Mouse (Mus musculus): ENCODE data around the gene 2700049A03Rik. TPM values are rescaled to one million over a fixed set of nuclear protein-coding genes. Genes with fewer than 3 reads are reported as not detected.

2700049A03Rik gene
- polyA plus RNA-seq, 1 experiment from 2014 or later, result 16.3 TPM

DNA sequence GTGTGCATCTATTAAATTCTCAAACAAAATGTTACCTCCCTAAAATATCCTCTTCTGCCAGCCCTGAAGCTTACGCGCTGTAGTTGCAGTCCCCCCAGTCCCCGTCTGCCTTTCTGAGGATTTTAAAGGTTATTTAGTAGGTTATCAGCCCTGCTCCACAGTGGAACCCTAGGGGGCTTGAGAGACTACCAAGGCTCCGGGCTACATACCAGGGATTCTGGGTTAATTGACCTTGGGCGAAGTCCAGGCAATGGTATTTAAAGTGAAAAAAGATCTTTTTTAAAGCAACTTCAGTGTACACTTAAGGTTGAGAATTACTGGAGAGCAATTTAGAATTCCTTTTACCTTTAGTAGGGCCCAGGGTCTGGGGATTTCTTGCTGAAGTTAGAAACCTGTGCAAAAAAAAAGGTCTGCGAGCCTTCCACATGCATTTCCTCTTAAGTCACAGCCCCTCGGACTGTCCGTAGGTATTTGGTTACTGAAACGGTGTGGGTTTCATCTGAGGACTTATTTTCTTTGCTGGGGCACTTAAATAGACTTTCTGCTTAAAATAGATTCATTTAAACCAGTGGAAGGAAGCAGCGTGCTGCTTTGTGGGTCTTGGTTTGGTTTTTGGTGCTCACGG lies 108.2 kb downstream of the 2700049A03Rik start:
- H3K27ac ChIP-seq, result no peak overlapping the region
- ATAC-seq (ENCODE audit: low FRiP score), result no peak
- WGBS, result 84% methylated on average over 11 of the region's 11 CpGs

DNA sequence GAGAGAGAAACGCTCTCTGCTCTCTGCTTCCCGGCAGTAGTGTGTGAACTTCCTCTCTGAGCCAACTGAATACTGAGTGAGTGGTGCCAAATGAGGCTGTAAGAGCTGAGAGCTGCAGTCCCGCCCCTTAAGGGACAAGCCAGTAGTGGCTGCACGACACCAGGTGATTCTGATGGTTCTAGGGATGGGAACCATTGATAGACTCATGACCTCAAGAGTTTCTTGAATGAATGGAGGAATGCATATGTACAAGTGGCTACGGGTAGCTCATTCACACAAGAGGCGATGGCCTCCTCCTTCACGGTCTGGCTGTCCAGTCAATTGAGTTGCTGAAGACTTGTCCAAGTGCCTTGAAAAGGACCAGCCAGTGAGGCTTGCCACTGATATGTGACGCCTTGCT lies 110.5 kb downstream of the 2700049A03Rik start:
- Histone ChIP-seq H3K27me3 (no peaks in the 10 kb centered on the region), H3K27ac (no peak overlapping the region), H3K4me3 (no peak overlapping the region), H3K9me3 (peaks cover 21% of the 10 kb centered on the region), H3K4me2 (no peak overlapping the region), H3K4me1 (replicated peaks) (no peaks in the 10 kb centered on the region), H3K36me3 (peaks cover 24% of the 10 kb centered on the region), H3K9ac (no peak overlapping the region)
- no peak for ATAC-seq (ENCODE audit: low FRiP score)
- 79% methylated on average over 8 of the region's 8 CpGs for WGBS

More for the DNA sequence above, 108.2 kb downstream of the 2700049A03Rik start:
- H3K9me3 ChIP-seq, result peaks cover 31% of the 10 kb centered on the region
- no peak overlapping the region for H3K4me2 ChIP-seq
- no peak overlapping the region for H3K9ac ChIP-seq
- peaks cover 43% of the 10 kb centered on the region for H3K36me3 ChIP-seq
- no peak overlapping the region for H3K4me3 ChIP-seq
- H3K27me3 ChIP-seq, result no peaks in the 10 kb centered on the region
- H3K4me1 ChIP-seq (replicated peaks), result no peaks in the 10 kb centered on the region

DNA sequence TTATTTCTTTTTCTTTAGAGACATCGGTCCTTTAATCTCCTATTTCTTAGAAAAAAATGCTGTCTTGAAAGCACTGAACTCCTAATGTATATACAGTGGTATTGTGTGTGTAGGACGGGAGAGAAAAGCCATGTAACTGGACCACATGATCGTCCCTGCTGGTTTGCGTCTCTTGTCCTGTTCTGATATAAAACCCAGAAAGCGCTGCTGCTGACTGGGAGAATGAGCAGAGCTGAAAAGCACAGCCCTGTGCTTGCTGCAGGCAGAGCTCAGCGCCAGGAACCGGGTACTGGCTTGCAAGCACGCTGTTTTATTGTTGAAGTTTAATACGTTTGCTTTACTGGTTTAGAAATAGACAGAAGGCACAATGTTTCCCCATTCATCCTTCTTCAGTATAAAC lies 112.7 kb downstream of the 2700049A03Rik start:
- H3K4me1 ChIP-seq (replicated peaks), result peaks cover 6% of the 10 kb centered on the region
- peaks cover 3% of the 10 kb centered on the region for H3K36me3 ChIP-seq
- H3K9ac ChIP-seq, result no peak overlapping the region
- no peak overlapping the region for H3K4me2 ChIP-seq
- no peak overlapping the region for H3K4me3 ChIP-seq
- H3K27ac ChIP-seq, result peak overlapping the region; percentile 14; the same call in 1 of the 2 replicates
- 71% methylated on average over 9 of the region's 9 CpGs for WGBS
- ATAC-seq (ENCODE audit: low FRiP score), result no peak
- H3K9me3 ChIP-seq, result 0 out of 2 replicates have a peak, but pooled peaks cover under 1% of the 10 kb centered on the region
- no peaks in the 10 kb centered on the region for H3K27me3 ChIP-seq

DNA sequence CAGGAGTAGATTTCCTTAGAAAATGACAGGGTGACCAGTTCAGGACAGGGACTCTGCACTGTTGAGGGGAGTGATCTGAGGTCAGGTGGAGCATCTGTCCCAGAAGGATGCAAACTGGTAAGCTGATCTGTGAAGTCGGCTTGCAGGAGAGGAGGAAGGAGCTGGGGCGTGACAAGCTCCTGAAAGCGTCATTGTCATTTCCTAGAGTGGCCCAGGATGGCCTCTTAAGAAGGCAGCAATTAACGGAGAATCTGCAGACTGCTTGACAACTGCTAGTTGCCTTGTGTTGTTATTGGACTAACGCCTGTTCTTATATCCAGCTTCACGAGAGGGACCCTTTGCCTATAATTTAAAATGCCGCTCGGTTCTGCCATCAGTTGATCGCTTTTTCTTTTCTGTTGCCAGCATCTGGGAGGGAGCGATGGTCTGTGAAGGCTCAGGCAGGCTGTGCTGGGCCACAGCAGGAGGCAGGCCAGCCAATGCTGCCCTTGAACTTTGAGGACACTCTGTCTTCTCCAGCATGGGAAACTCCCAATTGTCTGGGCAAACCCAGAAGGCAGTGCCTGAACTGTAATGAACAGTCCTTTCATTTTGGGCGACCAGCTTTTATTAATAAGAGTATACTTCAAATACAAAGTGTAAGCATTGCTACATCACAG lies 116.0 kb downstream of the 2700049A03Rik start:
- Histone ChIP-seq H3K27ac (no peak overlapping the region), H3K4me1 (replicated peaks) (peaks cover 10% of the 10 kb centered on the region), H3K36me3 (no peaks in the 10 kb centered on the region), H3K9ac (no peak overlapping the region), H3K27me3 (no peaks in the 10 kb centered on the region), H3K4me2 (no peak overlapping the region), H3K4me3 (no peak overlapping the region), H3K9me3 (no peaks in the 10 kb centered on the region)
- WGBS, result 57% methylated on average over 11 of the region's 11 CpGs
- no peak for ATAC-seq (ENCODE audit: low FRiP score)

GRCm38 (mm10) chr12:71254779-71255178 lies 118.1 kb downstream of the 2700049A03Rik start:
- no peak for ATAC-seq (ENCODE audit: low FRiP score)
- H3K27ac ChIP-seq, result no peak overlapping the region
- no peak overlapping the region for H3K9ac ChIP-seq
- H3K36me3 ChIP-seq, result no peaks in the 10 kb centered on the region
- WGBS, result 74% methylated on average over 7 of the region's 7 CpGs
- H3K27me3 ChIP-seq, result no peaks in the 10 kb centered on the region
- H3K4me2 ChIP-seq, result no peak overlapping the region
- no peaks in the 10 kb centered on the region for H3K9me3 ChIP-seq
- peaks cover 10% of the 10 kb centered on the region for H3K4me1 ChIP-seq (replicated peaks)
- H3K4me3 ChIP-seq, result no peak overlapping the region

GRCm38 (mm10) chr12:71258196-71258920 lies 121.7 kb downstream of the 2700049A03Rik start:
- H3K36me3 ChIP-seq, result no peaks in the 10 kb centered on the region
- peaks cover 4% of the 10 kb centered on the region; the same call in 1 of the 2 replicates for H3K4me1 ChIP-seq (replicated peaks)
- H3K4me3 ChIP-seq, result no peak overlapping the region
- ATAC-seq (ENCODE audit: low FRiP score), result no peak
- no peak overlapping the region for H3K27ac ChIP-seq
- 77% methylated on average over 18 of the region's 18 CpGs for WGBS
- H3K9ac ChIP-seq, result no peak overlapping the region
- no peak overlapping the region for H3K4me2 ChIP-seq
- no peaks in the 10 kb centered on the region for H3K27me3 ChIP-seq
- H3K9me3 ChIP-seq, result 0 out of 2 replicates have a peak, but pooled peaks cover 4% of the 10 kb centered on the region

DNA sequence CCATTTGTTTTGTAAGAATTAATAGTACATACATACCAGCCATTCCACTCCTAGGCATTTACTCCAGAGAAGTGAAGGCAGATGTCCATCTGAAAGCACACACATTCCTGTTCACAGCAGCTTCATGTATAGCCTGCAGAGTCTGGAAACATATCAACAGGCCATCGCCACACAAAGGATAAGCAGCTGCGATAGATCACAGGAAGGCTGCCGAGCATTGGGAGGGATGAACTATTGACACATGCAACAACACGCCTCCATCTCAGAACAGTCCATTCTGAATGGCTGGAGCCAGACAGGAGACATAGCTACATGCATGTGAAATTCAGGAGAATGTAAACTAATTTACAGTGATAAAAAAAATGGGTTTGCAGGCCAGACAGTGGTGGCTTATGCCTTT lies 127.6 kb downstream of the 2700049A03Rik start:
- Histone ChIP-seq H3K4me3 (no peak overlapping the region), H3K9ac (no peak overlapping the region), H3K9me3 (0 out of 2 replicates have a peak, but pooled peaks cover 4% of the 10 kb centered on the region), H3K4me2 (no peak overlapping the region), H3K36me3 (no peaks in the 10 kb centered on the region), H3K27me3 (no peaks in the 10 kb centered on the region), H3K27ac (no peak overlapping the region), H3K4me1 (replicated peaks) (no peaks in the 10 kb centered on the region)
- 95% methylated on average over 4 of the region's 4 CpGs for WGBS
- ATAC-seq (ENCODE audit: low FRiP score), result no peak

DNA sequence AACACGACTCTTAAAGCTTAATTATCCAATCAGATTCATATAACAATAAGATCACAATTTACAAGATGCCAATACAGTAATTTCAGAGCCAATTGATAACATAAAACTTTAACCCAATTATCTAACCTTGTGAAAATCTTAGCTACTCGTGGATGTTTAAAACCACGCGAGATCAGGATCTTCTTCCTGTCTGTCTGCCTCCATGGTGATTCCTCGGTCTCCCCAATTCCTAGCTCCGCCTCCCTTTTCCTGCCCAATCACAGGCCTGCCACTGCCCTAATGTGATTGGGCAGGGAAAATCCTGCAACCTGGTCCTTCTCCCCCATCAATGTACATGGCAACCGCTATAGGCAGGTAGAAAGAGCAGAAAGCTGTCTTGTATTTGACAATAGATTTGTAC lies 132.7 kb downstream of the 2700049A03Rik start:
- no peaks in the 10 kb centered on the region for H3K4me1 ChIP-seq (replicated peaks)
- H3K4me3 ChIP-seq, result no peak overlapping the region
- H3K36me3 ChIP-seq, result no peaks in the 10 kb centered on the region
- H3K27me3 ChIP-seq, result no peaks in the 10 kb centered on the region
- no peak overlapping the region for H3K4me2 ChIP-seq
- no peak overlapping the region for H3K9ac ChIP-seq
- ATAC-seq (ENCODE audit: low FRiP score), result no peak
- no peak overlapping the region for H3K27ac ChIP-seq
- WGBS, result 94% methylated on average over 7 of the region's 7 CpGs
- H3K9me3 ChIP-seq, result no peaks in the 10 kb centered on the region

DNA sequence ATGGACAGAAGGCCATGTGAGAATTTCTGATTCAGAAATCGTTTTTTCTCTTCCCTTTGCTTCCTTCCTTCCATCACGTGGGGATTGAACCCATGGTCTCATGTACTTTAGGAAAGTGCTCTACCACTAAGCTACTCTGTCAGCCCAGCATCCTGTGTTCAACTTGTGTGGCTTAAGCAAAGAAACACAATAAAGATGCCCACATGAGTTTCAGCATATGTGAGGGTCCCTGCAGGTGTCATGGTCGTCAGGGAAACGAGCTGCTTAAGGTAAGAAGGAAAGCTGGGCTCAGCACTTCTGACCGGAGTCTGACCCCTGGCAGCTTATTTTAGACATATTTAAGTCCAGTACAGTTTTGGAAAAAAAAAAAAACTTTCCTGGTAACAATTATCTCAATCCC lies 134.5 kb downstream of the 2700049A03Rik start:
- no peaks in the 10 kb centered on the region for H3K4me1 ChIP-seq (replicated peaks)
- no peaks in the 10 kb centered on the region for H3K9me3 ChIP-seq
- no peak for ATAC-seq (ENCODE audit: low FRiP score)
- no peak overlapping the region for H3K4me2 ChIP-seq
- H3K36me3 ChIP-seq, result no peaks in the 10 kb centered on the region
- no peak overlapping the region for H3K9ac ChIP-seq
- 76% methylated on average over 5 of the region's 5 CpGs for WGBS
- no peaks in the 10 kb centered on the region for H3K27me3 ChIP-seq
- H3K27ac ChIP-seq, result no peak overlapping the region
- no peak overlapping the region for H3K4me3 ChIP-seq

DNA sequence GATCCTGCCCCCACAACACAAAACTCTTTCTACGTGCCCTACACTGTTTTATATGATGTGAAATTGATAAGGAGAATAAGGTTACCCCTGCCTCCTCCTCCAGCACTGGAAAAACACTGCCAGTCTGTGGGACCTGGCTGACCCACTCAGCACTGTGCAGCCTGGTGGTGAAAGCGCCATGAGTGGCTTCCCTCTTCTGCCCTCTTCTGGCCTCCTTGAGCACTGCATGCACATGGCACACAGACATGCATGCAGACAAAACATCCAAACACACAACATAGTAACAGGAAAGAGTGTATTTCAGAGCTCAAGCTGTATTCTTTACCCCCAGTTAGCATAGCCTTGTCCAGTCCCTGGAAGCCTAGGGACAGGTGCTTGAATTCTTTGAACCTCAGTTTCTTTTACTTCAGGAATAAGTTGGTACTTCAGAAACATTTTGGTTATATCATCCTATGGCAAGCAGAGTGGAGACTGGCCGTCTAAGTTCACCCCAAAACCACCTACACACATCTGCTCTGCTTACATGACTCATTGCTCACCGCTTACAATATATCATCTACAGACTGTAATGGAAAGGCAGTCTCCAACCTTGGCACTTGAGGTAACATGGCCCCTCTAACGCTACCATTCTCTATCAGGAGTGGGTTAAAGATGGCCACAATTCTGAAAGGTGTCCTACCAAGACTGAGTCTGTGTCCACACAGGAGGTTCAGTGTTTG lies 138.0 kb downstream of the 2700049A03Rik start:
- 93% methylated on average over 5 of the region's 5 CpGs for WGBS

GRCm38 (mm10) chr12:71275906-71276595 lies 139.4 kb downstream of the 2700049A03Rik start:
- Histone ChIP-seq H3K27me3 (no peaks in the 10 kb centered on the region), H3K36me3 (no peaks in the 10 kb centered on the region), H3K4me3 (no peak overlapping the region), H3K9ac (no peak overlapping the region), H3K27ac (no peak overlapping the region), H3K4me2 (no peak overlapping the region), H3K4me1 (replicated peaks) (peaks cover 17% of the 10 kb centered on the region), H3K9me3 (no peaks in the 10 kb centered on the region)
- ATAC-seq (ENCODE audit: low FRiP score), result no peak
- WGBS, result 84% methylated on average over 8 of the region's 8 CpGs

More for the DNA sequence above, 138.0 kb downstream of the 2700049A03Rik start:
- H3K9me3 ChIP-seq, result no peaks in the 10 kb centered on the region
- H3K27ac ChIP-seq, result no peak overlapping the region
- peaks cover 9% of the 10 kb centered on the region for H3K4me1 ChIP-seq (replicated peaks)
- H3K36me3 ChIP-seq, result no peaks in the 10 kb centered on the region
- H3K9ac ChIP-seq, result no peak overlapping the region
- H3K4me2 ChIP-seq, result no peak overlapping the region
- ATAC-seq (ENCODE audit: low FRiP score), result no peak
- H3K27me3 ChIP-seq, result no peaks in the 10 kb centered on the region
- H3K4me3 ChIP-seq, result no peak overlapping the region
